Mouse (Mus musculus) brain, embryonic 14.5 days (tissue): Measurements from ENCODE around the gene Gm3139. TPM values are rescaled to one million over a fixed set of nuclear protein-coding genes. Genes with fewer than 3 reads are reported as not detected.
"Not testable (repeated sequence)": the region's sequence is repeated elsewhere in the genome, so short reads cannot be mapped to it uniquely, and the experiment has no call there.

ENCODE experiments used
- DNase-seq: peaks from one replicate; pipeline ENCODE4 v3.0.0-alpha.2; 2011; ENCODE audit warnings: low read depth
- polyA plus RNA-seq: library from polyadenylated mRNA; depleted of rRNA; stranded (reverse); fragments of >200 nt; gene quantifications from 2 replicates; pipeline ENCODE4 v1.2.3, GENCODE M21; 2012; rRNA removed

Gene Gm3139
- polyA plus RNA-seq: not detected in 2 replicates

DNA sequence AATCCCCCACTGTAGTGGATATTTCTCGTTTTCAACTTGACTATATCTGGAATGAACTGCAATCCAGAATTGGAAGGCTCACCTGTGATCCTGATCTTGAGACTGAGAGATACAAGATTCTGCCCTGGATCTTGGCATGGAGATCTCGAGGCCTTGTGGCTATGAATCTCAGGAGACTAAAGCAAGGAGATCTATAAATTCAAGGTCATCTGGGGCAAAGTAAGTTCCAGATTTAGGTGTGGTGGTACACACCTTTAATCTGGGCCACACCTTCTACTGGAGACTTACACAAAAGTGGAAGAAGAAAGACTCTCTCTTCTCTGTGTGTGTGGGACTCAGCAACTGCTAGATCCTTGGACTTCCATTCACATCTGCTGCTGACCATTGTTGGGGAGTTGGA lies at the start of gene Gm3139:
TSS of gene Gm3139 (plus strand) at position 301 of the 400 bp plus-strand sequence.
- DNase-seq: not testable (repeated sequence)

Other genes starting within 250 kb of the Gm3139 start
- not detected in 2 replicates for gene A430089I19Rik, start 219.5 kb upstream of the Gm3139 start, polyA plus RNA-seq
- gene Gm6502, start 211.9 kb upstream of the Gm3139 start, polyA plus RNA-seq: not detected in 2 replicates
- not detected in 2 replicates for gene AA792892, start 186.5 kb upstream of the Gm3139 start, polyA plus RNA-seq
- gene Gm7682, start 80.5 kb upstream of the Gm3139 start, polyA plus RNA-seq: not detected in 2 replicates
- gene Gm3147, start 90.1 kb downstream of the Gm3139 start, polyA plus RNA-seq: not detected in 2 replicates
- not detected in 2 replicates for gene Gm6509, start 97.7 kb downstream of the Gm3139 start, polyA plus RNA-seq
- gene Gm6205, start 122.1 kb downstream of the Gm3139 start, polyA plus RNA-seq: not detected in 2 replicates